Comparison of ENCODE assay signal across 8 mouse cellular contexts in genomic region chr11:51289564-51290041, GRCm38 (mm10). TPM values are rescaled to one million over a fixed set of nuclear protein-coding genes. Genes with fewer than 3 reads are reported as not detected.
DNase-seq lines count a peak whose midpoint lies in the region; ATAC-seq lines count a peak whose summit lies in the region.

Col23a1 (plus strand) TSS chr11:51289920.

- ATAC-seq in intestine, embryonic 15.5 days = peak; percentile 94
- ATAC-seq in megakaryocyte-erythroid progenitor cell, adult 5-6 weeks (replicated peaks; ENCODE audit: low FRiP score, low TSS enrichment, poor library complexity, severe bottlenecking) = peak; percentile 60
- no peak for ATAC-seq in erythroid progenitor cell, adult 5-6 weeks (replicated peaks; ENCODE audit: low FRiP score, poor library complexity, severe bottlenecking)

- peak; percentile 83 to 85 for DNase-seq in adrenal gland, postnatal 36 days
- DNase-seq in embryo, embryonic 11.5 days (ENCODE audit: low read depth, low spot score) = peak; percentile 82
- DNase-seq in gastrocnemius, postnatal 4 days (ENCODE audit: low spot score in 2 of 2) = peak; percentile 50 to 81
- DNase-seq in left cerebral cortex, postnatal 36 days (ENCODE audit: low spot score in 2 of 2) = peak; percentile 47
- peak; percentile 58 for DNase-seq in skeletal muscle tissue, adult 2 months (ENCODE audit: low read depth, low spot score)

- H3K36me3 ChIP-seq in intestine, embryonic 15.5 days = 0 out of 2 replicates have a peak, but pooled peaks cover 2% of the 10 kb centered on the region

- under 1% methylated on average over 31 of the region's 38 CpGs for WGBS in intestine, embryonic 15.5 days

- 0 out of 2 replicates have a peak, but pooled peaks cover 11% of the 10 kb centered on the region for H3K4me1 ChIP-seq in intestine, embryonic 15.5 days (replicated peaks)

- H3K27me3 ChIP-seq in intestine, embryonic 15.5 days (replicated peaks) = no peaks in the 10 kb centered on the region

- peak within 1 kb of the TSS; percentile 66 for H3K9ac ChIP-seq in intestine, embryonic 15.5 days

- H3K27ac ChIP-seq in intestine, embryonic 15.5 days = peak within 1 kb of the TSS; percentile 81

- peak within 1 kb of the TSS; percentile 74 for H3K4me3 ChIP-seq in intestine, embryonic 15.5 days (replicated peaks)

- no peaks in the 10 kb centered on the region for H3K9me3 ChIP-seq in intestine, embryonic 15.5 days

- peak within 1 kb of the TSS; percentile 86 for H3K4me2 ChIP-seq in intestine, embryonic 15.5 days (replicated peaks)

- intact Hi-C loops in left cerebral cortex, postnatal 36 days (cut with DNase I) = loop anchor here (1.0 to 5.0 kb wide), 2 partner anchors 158 to 245 kb away; no protein-coding TSS in a partner anchor

RNA-seq across cellular contexts. Expression of gene Col23a1, which starts in this region (rescaled TPM):
- 1 to 10 TPM; 2.6 to 7.0 TPM for total RNA-seq in adrenal gland, postnatal 36 days (2021)
- total RNA-seq in gastrocnemius, postnatal 4 days (2021) = 10 to 100 TPM; 25.0 to 34.6 TPM
- 17.7 and 19.2 TPM in 2 replicates for polyA plus RNA-seq in intestine, embryonic 15.5 days (2015; fragmentation: Nextera tagmentation; extraction: Ambion mirVana)
- 10 to 100 TPM in 1 of 2 experiments, 1 to 10 TPM in 1; 9.2 to 11.8 TPM for total RNA-seq in left cerebral cortex, postnatal 36 days (2021)
- total RNA-seq in megakaryocyte-erythroid progenitor cell, adult 5-6 weeks (2014; fragmentation: Nextera tagmentation) = 0.27 TPM in 1 of 2 replicates, not detected in the other
- total RNA-seq in megakaryocyte-erythroid progenitor cell, adult 5-6 weeks (2017) = 0.08 TPM in 1 of 2 replicates, not detected in the other
- 0.72 TPM in 1 of 2 replicates, not detected in the other for total RNA-seq in erythroid progenitor cell, adult 5-6 weeks (2015; ENCODE audit: low replicate concordance)
- total RNA-seq in erythroid progenitor cell, adult 5-6 weeks (2017; ENCODE audit: low replicate concordance) = not detected in 2 replicates

Comparison
In these comparisons a context has a peak if more than half of its experiments do, and no peak if none do; other contexts are left out.
1. Peak in ATAC-seq in megakaryocyte-erythroid progenitor cell, adult 5-6 weeks; RNA of the gene not detected or under 1 TPM.